Mouse (Mus musculus): ENCODE measurements around the gene Ppp1r15a. TPM values are rescaled to one million over a fixed set of nuclear protein-coding genes. Genes with fewer than 3 reads are reported as not detected.
"Not testable (repeated sequence)": the region's sequence is repeated elsewhere in the genome, so short reads cannot be mapped to it uniquely, and the experiment has no call there.

The Ppp1r15a gene
- total RNA-seq, 2 experiments from 2014 or later, result 79.3 to 186 TPM

- no peak for ATAC-seq (replicated peaks; ENCODE audit: low FRiP score, low TSS enrichment, poor library complexity, severe bottlenecking)
Observed at GRCm38 (mm10) chr7:45522194-45522752, 3.8 kb downstream of the Ppp1r15a start.

GRCm38 (mm10) chr7:45521728-45522184 is 4.3 kb downstream of the Ppp1r15a start:
- ATAC-seq (replicated peaks; ENCODE audit: low FRiP score, low TSS enrichment, poor library complexity, severe bottlenecking), result peak; percentile 38

GRCm38 (mm10) chr7:45520605-45521004 is 5.5 kb downstream of the Ppp1r15a start:
- no peak for ATAC-seq (replicated peaks; ENCODE audit: low FRiP score, low TSS enrichment, poor library complexity, severe bottlenecking)

- no peak for ATAC-seq (replicated peaks; ENCODE audit: low FRiP score, low TSS enrichment, poor library complexity, severe bottlenecking)
Observed at GRCm38 (mm10) chr7:45519345-45520120, 6.5 kb downstream of the Ppp1r15a start.

GRCm38 (mm10) chr7:45518618-45519017 is 7.5 kb downstream of the Ppp1r15a start:
- no peak for ATAC-seq (replicated peaks; ENCODE audit: low FRiP score, low TSS enrichment, poor library complexity, severe bottlenecking)

- not testable (repeated sequence) for ATAC-seq (replicated peaks; ENCODE audit: low FRiP score, low TSS enrichment, poor library complexity, severe bottlenecking)
Observed at GRCm38 (mm10) chr7:45516846-45517245, 9.2 kb downstream of the Ppp1r15a start.

GRCm38 (mm10) chr7:45515436-45515835 is 10.6 kb downstream of the Ppp1r15a start:
- ATAC-seq (replicated peaks; ENCODE audit: low FRiP score, low TSS enrichment, poor library complexity, severe bottlenecking), result peak; percentile 76

GRCm38 (mm10) chr7:45514411-45514810 is 11.7 kb downstream of the Ppp1r15a start:
- no peak for ATAC-seq (replicated peaks; ENCODE audit: low FRiP score, low TSS enrichment, poor library complexity, severe bottlenecking)

GRCm38 (mm10) chr7:45509912-45510787 is 15.9 kb downstream of the Ppp1r15a start, which contains the start of gene Nucb1:
TSS of gene Nucb1 (minus strand) at chr7:45510406.
- ATAC-seq (replicated peaks; ENCODE audit: low FRiP score, low TSS enrichment, poor library complexity, severe bottlenecking), result peak; percentile 86

GRCm38 (mm10) chr7:45509181-45509882 is 16.7 kb downstream of the Ppp1r15a start:
- ATAC-seq (replicated peaks; ENCODE audit: low FRiP score, low TSS enrichment, poor library complexity, severe bottlenecking), result peak; percentile 32

- peak; percentile 80 for ATAC-seq (replicated peaks; ENCODE audit: low FRiP score, low TSS enrichment, poor library complexity, severe bottlenecking)
Observed at GRCm38 (mm10) chr7:45508561-45508960, 17.5 kb downstream of the Ppp1r15a start.

GRCm38 (mm10) chr7:45507583-45507982 is 18.5 kb downstream of the Ppp1r15a start:
- no peak for ATAC-seq (replicated peaks; ENCODE audit: low FRiP score, low TSS enrichment, poor library complexity, severe bottlenecking)

- no peak for ATAC-seq (replicated peaks; ENCODE audit: low FRiP score, low TSS enrichment, poor library complexity, severe bottlenecking)
Observed at GRCm38 (mm10) chr7:45498427-45498826, 27.6 kb downstream of the Ppp1r15a start.

GRCm38 (mm10) chr7:45494548-45494947 is 31.5 kb downstream of the Ppp1r15a start:
- ATAC-seq (replicated peaks; ENCODE audit: low FRiP score, low TSS enrichment, poor library complexity, severe bottlenecking), result no peak

GRCm38 (mm10) chr7:45492951-45493350 is 33.1 kb downstream of the Ppp1r15a start:
- no peak for ATAC-seq (replicated peaks; ENCODE audit: low FRiP score, low TSS enrichment, poor library complexity, severe bottlenecking)

GRCm38 (mm10) chr7:45492225-45492844 is 33.7 kb downstream of the Ppp1r15a start:
- ATAC-seq (replicated peaks; ENCODE audit: low FRiP score, low TSS enrichment, poor library complexity, severe bottlenecking), result no peak

- peak; percentile 58; the same call in 1 of the 2 replicates for ATAC-seq (replicated peaks; ENCODE audit: low FRiP score, low TSS enrichment, poor library complexity, severe bottlenecking)
Observed at GRCm38 (mm10) chr7:45491264-45491663, 34.8 kb downstream of the Ppp1r15a start.

GRCm38 (mm10) chr7:45490822-45491221 is 35.2 kb downstream of the Ppp1r15a start:
- 0 out of 2 replicates have a peak, but pooled peaks have one; percentile 10 for ATAC-seq (replicated peaks; ENCODE audit: low FRiP score, low TSS enrichment, poor library complexity, severe bottlenecking)

- ATAC-seq (replicated peaks; ENCODE audit: low FRiP score, low TSS enrichment, poor library complexity, severe bottlenecking), result peak; percentile 70
Observed at GRCm38 (mm10) chr7:45489578-45489977, 36.5 kb downstream of the Ppp1r15a start.

All from megakaryocyte-erythroid progenitor cell, adult 5-6 weeks (primary cell).